Mouse (Mus musculus) small intestine, adult 2 months (tissue): ENCODE measurements around the gene Gpr157.

Experiments
- CTCF ChIP-seq: fragments of 200-500 bp; IDR thresholded peaks from 2 replicates; pipeline ENCODE4 v1.5.1; 2012; ENCODE audit warnings: low read depth, mild to moderate bottlenecking, control low read depth, inconsistent platforms, low read length, moderate library complexity, mixed read lengths; ENCODE audit not compliant: insufficient replicate concordance, insufficient read length; ENCODE audit errors: extremely low read depth
- POLR2A ChIP-seq: fragments of 200-500 bp; IDR thresholded peaks from 2 replicates; pipeline ENCODE4 v1.6.1; 2012; ENCODE audit warnings: low read depth, mild to moderate bottlenecking, control low read depth, inconsistent platforms, low read length, moderate library complexity

GRCm38 (mm10) chr4:150060469-150061170 is 26.5 kb upstream of the Gpr157 start:
- TF ChIP-seq CTCF: no peak
- no peak for TF ChIP-seq POLR2A
